Mouse (Mus musculus): Measurements from ENCODE around the gene Ccnl2. TPM values are rescaled to one million over a fixed set of nuclear protein-coding genes. Genes with fewer than 3 reads are reported as not detected.

Gene Ccnl2
- polyA plus RNA-seq, 1 experiment from 2014 or later, result 139 TPM

DNA sequence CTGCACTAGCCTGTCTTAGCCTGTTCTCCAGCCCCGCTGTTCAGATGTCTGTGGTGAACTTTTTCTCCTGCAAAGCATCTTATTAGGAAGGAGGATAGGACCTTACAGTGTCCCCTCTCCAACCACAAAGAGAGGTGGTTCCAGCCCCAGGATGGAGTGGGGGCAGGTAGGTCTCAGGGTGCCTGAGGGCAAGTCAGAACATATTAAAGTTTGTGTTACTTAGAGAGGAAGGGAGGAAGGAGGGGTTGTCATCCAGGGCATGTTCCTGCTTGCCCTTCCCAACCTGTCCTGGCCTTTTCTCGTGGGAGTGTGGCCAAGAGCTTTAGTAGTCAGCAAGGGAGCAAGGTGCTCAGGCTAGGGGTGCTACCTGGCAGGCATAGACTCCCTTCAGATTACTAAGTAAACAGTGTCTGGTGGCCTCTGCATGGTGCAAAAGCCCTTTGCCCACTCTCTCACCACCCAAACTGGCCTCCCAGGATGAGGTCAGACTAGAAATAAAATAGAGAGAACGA lies 21.6 kb upstream of the Ccnl2 start:
- no peaks in the 10 kb centered on the region for H3K9me3 ChIP-seq (replicated peaks)
- no peak overlapping the region for H3K4me2 ChIP-seq
- 78% methylated on average over 3 of the region's 3 CpGs for WGBS
- no peak overlapping the region for H3K4me3 ChIP-seq (replicated peaks)
- no peak for ATAC-seq (ENCODE audit: low FRiP score)
- H3K36me3 ChIP-seq, result no peaks in the 10 kb centered on the region
- no peak overlapping the region for H3K27ac ChIP-seq (replicated peaks)
- H3K27me3 ChIP-seq (replicated peaks), result no peaks in the 10 kb centered on the region
- no peak overlapping the region for H3K9ac ChIP-seq (replicated peaks)
- 0 out of 2 replicates have a peak, but pooled peaks cover under 1% of the 10 kb centered on the region for H3K4me1 ChIP-seq

DNA sequence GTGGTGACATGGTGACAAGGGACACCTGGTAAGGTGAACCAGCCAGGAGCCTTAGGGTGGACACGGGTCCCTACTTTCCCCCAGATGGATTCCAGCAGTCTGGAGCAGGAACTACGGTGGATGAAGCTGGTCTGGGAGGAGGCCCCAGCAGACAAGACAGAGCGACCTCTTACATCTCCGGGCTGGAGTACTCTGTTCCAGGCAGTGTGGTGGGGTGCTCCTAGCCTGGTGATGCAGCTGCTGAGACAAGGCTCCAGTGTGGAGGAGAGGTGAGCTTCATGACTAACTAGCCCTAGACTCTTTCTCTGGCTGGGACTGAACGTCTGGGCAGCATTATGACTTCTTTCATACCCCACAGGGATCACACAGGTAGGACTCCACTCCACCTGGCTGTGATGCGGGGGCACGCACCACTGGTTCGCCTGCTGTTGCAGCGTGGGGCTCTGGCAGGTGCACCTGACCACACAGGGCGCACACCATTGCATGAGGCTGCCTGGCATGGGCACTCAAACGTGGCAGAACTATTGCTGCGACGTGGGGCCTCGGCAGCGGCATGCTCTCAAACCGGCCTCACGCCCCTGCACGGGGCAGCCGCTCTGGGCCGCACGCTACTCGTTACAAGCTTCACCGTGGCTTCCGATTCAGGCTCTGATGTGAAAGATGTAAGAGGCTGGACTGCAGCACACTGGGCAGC lies 20.9 kb upstream of the Ccnl2 start:
- H3K4me2 ChIP-seq, result no peak overlapping the region
- H3K4me1 ChIP-seq, result no peaks in the 10 kb centered on the region
- no peak overlapping the region for H3K4me3 ChIP-seq (replicated peaks)
- no peak for ATAC-seq (ENCODE audit: low FRiP score)
- H3K9ac ChIP-seq (replicated peaks), result no peak overlapping the region
- no peaks in the 10 kb centered on the region for H3K36me3 ChIP-seq
- WGBS, result 75% methylated on average over 24 of the region's 24 CpGs
- H3K27me3 ChIP-seq (replicated peaks), result no peaks in the 10 kb centered on the region
- no peak overlapping the region for H3K27ac ChIP-seq (replicated peaks)
- no peaks in the 10 kb centered on the region for H3K9me3 ChIP-seq (replicated peaks)

GRCm38 (mm10) chr4:155793730-155794129 lies 18.6 kb upstream of the Ccnl2 start:
- no peak for ATAC-seq (ENCODE audit: low FRiP score)
- Histone ChIP-seq H3K4me2 (no peak overlapping the region), H3K4me3 (replicated peaks) (no peak overlapping the region), H3K4me1 (no peaks in the 10 kb centered on the region), H3K36me3 (no peaks in the 10 kb centered on the region), H3K27ac (replicated peaks) (no peak overlapping the region), H3K27me3 (replicated peaks) (0 out of 2 replicates have a peak, but pooled peaks cover 2% of the 10 kb centered on the region), H3K9ac (replicated peaks) (no peak overlapping the region), H3K9me3 (replicated peaks) (no peaks in the 10 kb centered on the region)
- WGBS, result 91% methylated on average over 2 of the region's 2 CpGs

GRCm38 (mm10) chr4:155802075-155802474 lies 10.2 kb upstream of the Ccnl2 start:
- 100% methylated on average over 1 of the region's 1 CpGs for WGBS
- H3K9me3 ChIP-seq (replicated peaks), result no peaks in the 10 kb centered on the region
- ATAC-seq (ENCODE audit: low FRiP score), result no peak
- H3K27ac ChIP-seq (replicated peaks), result no peak overlapping the region
- H3K4me1 ChIP-seq, result peaks cover 24% of the 10 kb centered on the region
- no peak overlapping the region for H3K4me2 ChIP-seq
- peaks cover 15% of the 10 kb centered on the region for H3K36me3 ChIP-seq
- no peak overlapping the region for H3K4me3 ChIP-seq (replicated peaks)
- no peak overlapping the region for H3K9ac ChIP-seq (replicated peaks)
- H3K27me3 ChIP-seq (replicated peaks), result no peaks in the 10 kb centered on the region

GRCm38 (mm10) chr4:155802741-155803339 lies 9.4 kb upstream of the Ccnl2 start, which contains the start of gene Mrpl20:
Gene Mrpl20, plus strand, starts transcription at chr4:155802878.
- peak; percentile 22 for ATAC-seq (ENCODE audit: low FRiP score)
- H3K27ac ChIP-seq (replicated peaks), result peak within 1 kb of the TSS; percentile 76
- peaks cover 21% of the 10 kb centered on the region for H3K36me3 ChIP-seq
- no peaks in the 10 kb centered on the region for H3K9me3 ChIP-seq (replicated peaks)
- peaks cover 24% of the 10 kb centered on the region for H3K4me1 ChIP-seq
- WGBS, result 11% methylated on average over 12 of the region's 12 CpGs
- H3K4me3 ChIP-seq (replicated peaks), result peak within 1 kb of the TSS; percentile 92
- H3K27me3 ChIP-seq (replicated peaks), result no peaks in the 10 kb centered on the region
- peak within 1 kb of the TSS; percentile 84 for H3K4me2 ChIP-seq
- H3K9ac ChIP-seq (replicated peaks), result peak within 1 kb of the TSS; percentile 82

DNA sequence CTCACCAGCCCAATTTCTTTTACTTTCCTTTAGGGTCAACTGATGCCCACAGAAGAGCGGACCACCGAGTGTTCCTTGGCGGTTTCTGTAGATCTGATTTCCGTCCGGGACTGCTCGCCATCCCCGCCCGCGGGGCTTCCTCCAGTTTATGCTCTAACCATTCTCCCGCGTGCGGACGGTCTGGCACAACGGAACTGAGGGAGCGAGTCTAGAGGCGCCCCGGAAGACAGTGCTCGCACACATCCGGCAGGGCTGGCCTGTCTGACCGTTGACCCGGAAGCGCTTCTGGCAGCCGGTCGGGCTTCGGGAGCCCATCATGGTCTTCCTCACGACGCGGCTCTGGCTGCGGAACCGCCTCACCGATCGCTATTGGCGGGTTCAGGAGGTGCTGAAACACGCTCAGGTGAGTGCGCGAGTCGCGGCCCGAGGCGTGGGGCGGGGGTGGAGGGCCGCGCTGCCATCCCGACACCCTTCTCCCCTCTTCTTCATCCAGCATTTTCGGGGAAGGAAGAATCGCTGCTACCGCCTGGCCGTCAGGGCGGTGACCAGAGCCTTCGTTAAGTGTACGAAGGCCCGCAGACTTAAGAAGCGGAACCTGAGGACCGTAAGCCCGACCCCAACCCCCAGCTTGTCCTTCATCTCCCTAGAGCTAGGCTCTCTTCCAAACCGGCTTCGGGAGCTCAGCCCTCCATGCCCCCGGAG lies 8.8 kb upstream of the Ccnl2 start:
- Histone ChIP-seq H3K27ac (replicated peaks) (peak overlapping the region; percentile 76), H3K27me3 (replicated peaks) (no peaks in the 10 kb centered on the region), H3K4me2 (peak overlapping the region; percentile 84), H3K4me3 (replicated peaks) (peak overlapping the region; percentile 92), H3K9ac (replicated peaks) (peak overlapping the region; percentile 82), H3K9me3 (replicated peaks) (no peaks in the 10 kb centered on the region), H3K4me1 (peaks cover 24% of the 10 kb centered on the region), H3K36me3 (peaks cover 27% of the 10 kb centered on the region)
- peak; percentile 98 for ATAC-seq (ENCODE audit: low FRiP score)
- under 1% methylated on average over 58 of the region's 58 CpGs for WGBS

GRCm38 (mm10) chr4:155807841-155808240 lies 4.4 kb upstream of the Ccnl2 start:
- 91% methylated on average over 3 of the region's 3 CpGs for WGBS
- Histone ChIP-seq H3K27me3 (replicated peaks) (no peaks in the 10 kb centered on the region), H3K4me2 (no peak overlapping the region), H3K4me3 (replicated peaks) (no peak overlapping the region), H3K9ac (replicated peaks) (no peak overlapping the region), H3K9me3 (replicated peaks) (no peaks in the 10 kb centered on the region), H3K27ac (replicated peaks) (no peak overlapping the region), H3K36me3 (peaks cover 53% of the 10 kb centered on the region), H3K4me1 (peaks cover 31% of the 10 kb centered on the region)
- no peak for ATAC-seq (ENCODE audit: low FRiP score)

DNA sequence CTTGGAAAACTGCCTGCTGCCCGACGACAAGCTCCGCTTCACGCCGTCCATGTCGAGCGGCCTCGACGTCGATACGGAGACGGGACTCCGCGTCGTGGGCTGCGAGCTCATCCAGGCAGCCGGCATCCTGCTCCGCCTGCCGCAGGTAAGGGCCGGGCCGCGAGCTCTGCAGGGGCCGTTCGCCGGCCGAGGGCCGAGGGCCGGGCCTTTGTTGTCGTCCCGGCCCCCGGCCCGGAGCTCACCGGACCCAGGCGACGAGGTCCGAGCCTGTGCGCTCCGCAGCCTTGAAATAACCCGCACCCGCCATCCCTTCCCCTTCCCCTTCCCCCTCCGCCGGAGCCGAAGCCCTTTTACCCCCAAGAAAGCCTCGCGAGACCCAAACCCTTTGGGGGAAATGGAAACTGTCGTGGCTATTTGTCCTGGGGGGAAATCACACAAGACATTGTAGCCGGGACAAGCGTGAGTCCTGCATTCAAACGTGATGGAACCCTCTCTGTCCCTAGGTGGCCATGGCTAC lies 434 bp downstream of the Ccnl2 start:
- WGBS, result 0% methylated on average over 49 of the region's 49 CpGs
- Histone ChIP-seq H3K27ac (replicated peaks) (peak overlapping the region; percentile 86), H3K36me3 (peaks cover 71% of the 10 kb centered on the region), H3K4me3 (replicated peaks) (peak overlapping the region; percentile 93), H3K4me2 (peak overlapping the region; percentile 69), H3K9me3 (replicated peaks) (no peaks in the 10 kb centered on the region), H3K4me1 (peaks cover 30% of the 10 kb centered on the region), H3K27me3 (replicated peaks) (no peaks in the 10 kb centered on the region), H3K9ac (replicated peaks) (peak overlapping the region; percentile 93)
- ATAC-seq (ENCODE audit: low FRiP score), result peak; percentile 54

DNA sequence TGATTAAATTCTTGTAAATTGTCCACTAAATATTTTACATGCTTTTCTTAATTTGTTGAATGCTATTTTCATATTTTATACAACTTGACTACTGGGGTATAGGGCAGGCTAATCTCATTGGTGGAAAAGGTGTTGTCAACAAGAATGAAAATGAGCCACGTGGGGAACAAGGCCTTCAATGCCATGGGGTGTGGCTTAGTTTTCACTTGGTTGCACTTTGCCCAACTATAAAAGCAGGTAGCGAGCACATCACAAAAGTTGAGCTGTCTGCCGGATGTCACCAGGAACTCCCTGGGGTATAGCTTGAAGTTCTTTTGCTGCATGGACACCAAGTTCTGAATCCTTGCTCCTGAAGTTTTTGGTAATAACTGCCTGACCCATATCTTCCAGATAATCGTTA lies 5.2 kb downstream of the Ccnl2 start:
- Histone ChIP-seq H3K27me3 (replicated peaks) (no peaks in the 10 kb centered on the region), H3K4me2 (no peak overlapping the region), H3K4me3 (replicated peaks) (no peak overlapping the region), H3K4me1 (peaks cover 21% of the 10 kb centered on the region), H3K36me3 (peaks cover 84% of the 10 kb centered on the region), H3K27ac (replicated peaks) (no peak overlapping the region), H3K9ac (replicated peaks) (no peak overlapping the region), H3K9me3 (replicated peaks) (no peaks in the 10 kb centered on the region)
- no peak for ATAC-seq (ENCODE audit: low FRiP score)
- 80% methylated on average over 4 of the region's 4 CpGs for WGBS

DNA sequence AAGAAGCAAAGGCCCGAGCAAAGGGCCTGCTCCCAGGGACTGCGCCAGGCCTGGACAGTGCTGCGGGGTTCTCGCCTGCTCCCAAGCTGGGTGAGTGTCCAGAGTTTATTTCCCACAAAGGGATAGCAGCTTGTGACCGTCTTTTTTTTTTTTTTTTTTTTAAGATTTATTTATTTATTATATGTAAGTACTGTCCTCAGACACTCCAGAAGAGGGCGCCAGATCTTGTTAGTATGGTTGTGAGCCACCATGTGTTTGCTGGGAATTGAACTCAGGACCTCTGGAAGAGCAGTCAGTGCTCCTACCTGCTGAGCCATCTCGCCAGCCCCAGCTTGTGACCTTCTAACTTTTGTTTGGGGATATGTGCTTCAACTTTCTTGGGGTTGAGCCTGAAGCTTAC lies 8.7 kb downstream of the Ccnl2 start:
- no peaks in the 10 kb centered on the region for H3K9me3 ChIP-seq (replicated peaks)
- ATAC-seq (ENCODE audit: low FRiP score), result no peak
- 81% methylated on average over 7 of the region's 7 CpGs for WGBS
- H3K36me3 ChIP-seq, result peaks cover 91% of the 10 kb centered on the region
- H3K27ac ChIP-seq (replicated peaks), result no peak overlapping the region
- H3K4me2 ChIP-seq, result no peak overlapping the region
- no peaks in the 10 kb centered on the region; the same call in 1 of the 2 replicates for H3K4me1 ChIP-seq
- no peaks in the 10 kb centered on the region for H3K27me3 ChIP-seq (replicated peaks)
- H3K9ac ChIP-seq (replicated peaks), result no peak overlapping the region
- H3K4me3 ChIP-seq (replicated peaks), result no peak overlapping the region

DNA sequence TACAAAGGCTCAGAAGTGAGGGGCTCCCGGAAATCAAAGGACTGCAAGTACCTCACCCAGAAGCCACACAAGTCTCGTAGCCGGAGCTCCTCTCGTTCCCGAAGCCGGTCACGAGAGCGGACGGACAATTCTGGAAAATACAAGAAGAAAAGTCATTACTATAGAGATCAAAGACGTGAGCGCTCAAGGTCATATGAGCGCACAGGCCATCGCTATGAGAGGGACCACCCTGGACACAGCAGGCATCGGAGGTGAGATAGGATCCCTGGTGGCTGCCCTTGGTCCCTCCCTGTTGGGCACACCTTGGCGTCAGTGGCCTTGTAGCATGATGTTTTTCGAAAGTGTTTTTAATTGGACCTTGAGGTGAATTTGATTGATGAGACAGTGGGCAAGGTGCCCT lies 11.2 kb downstream of the Ccnl2 start:
- Histone ChIP-seq H3K4me1 (no peaks in the 10 kb centered on the region), H3K27ac (replicated peaks) (no peak overlapping the region), H3K4me2 (no peak overlapping the region), H3K9me3 (replicated peaks) (no peaks in the 10 kb centered on the region), H3K9ac (replicated peaks) (no peak overlapping the region), H3K36me3 (peaks cover 85% of the 10 kb centered on the region), H3K4me3 (replicated peaks) (no peak overlapping the region), H3K27me3 (replicated peaks) (no peaks in the 10 kb centered on the region)
- WGBS, result 95% methylated on average over 16 of the region's 16 CpGs
- ATAC-seq (ENCODE audit: low FRiP score), result no peak; the same call in 1 of the 2 replicates

Data from neural tube, embryonic 15.5 days (tissue).